Mouse (Mus musculus) heart, postnatal 10 days (tissue): Measurements from ENCODE around the gene Mus81. TPM values are rescaled to one million over a fixed set of nuclear protein-coding genes. Genes with fewer than 3 reads are reported as not detected.
"Not testable (repeated sequence)": the region's sequence is repeated elsewhere in the genome, so short reads cannot be mapped to it uniquely, and the experiment has no call there.

ENCODE experiments used
- DNase-seq, 2 experiments: peaks; one replicate each; pipeline ENCODE4 v3.0.0; 2021
- intact Hi-C: fragments of 180-260 bp; cut with DNase I; formaldehyde crosslinking; loops from one replicate; pipeline ENCODE4 v1.15.1; 2025
- total RNA-seq, 2 experiments: library from RNA; stranded (reverse); gene quantifications; 2 replicates each; pipeline ENCODE4 v1.2.3; 2021

The Mus81 gene
- total RNA-seq, 2 experiments from 2014 or later = 24.3 to 25.5 TPM

- DNase-seq, intact Hi-C loops: not testable (repeated sequence)
Observed at GRCm38 (mm10) chr19:5493301-5493721, 5.1 kb upstream of the Mus81 start.

- DNase-seq = no peak
- intact Hi-C loops = no loop called here
Observed at GRCm38 (mm10) chr19:5492641-5493040, 4.4 kb upstream of the Mus81 start.

- intact Hi-C loops = loop anchor here (1.0 to 2.0 kb wide), 2 partner anchors 19 to 198 kb away; partner anchors contain the start of genes Map3k11, Pcnx3 and Snx32
- peak; percentile 93 for DNase-seq
Observed at GRCm38 (mm10) chr19:5490898-5491708, 2.9 kb upstream of the Mus81 start.

GRCm38 (mm10) chr19:5490313-5490897, 2.2 kb upstream of the Mus81 start, which contains the start of gene Cfl1:
Gene Cfl1 (plus strand): TSS chr19:5490455.
- intact Hi-C loops = loop anchor here (2.0 kb wide), 1 partner anchor 198 kb away; the partner anchor contains the start of genes Map3k11 and Pcnx3
- peak; percentile 96 to 97 for DNase-seq

GRCm38 (mm10) chr19:5489721-5490120, 1.5 kb upstream of the Mus81 start:
- intact Hi-C loops = loop anchor here (2.0 to 5.0 kb wide), 2 partner anchors 122 to 199 kb away; partner anchors contain the start of genes Banf1, Eif1ad, Map3k11 and Pcnx3
- not testable (repeated sequence) for DNase-seq

GRCm38 (mm10) chr19:5488878-5489571, 823 bp upstream of the Mus81 start:
- intact Hi-C loops = loop anchor here (1.0 to 5.0 kb wide), 2 partner anchors 31 to 122 kb away; partner anchors contain the start of genes Banf1 and Eif1ad
- DNase-seq = peak; percentile 98

- intact Hi-C loops = loop anchor here (2.0 to 5.0 kb wide), 3 partner anchors 22 to 119 kb away; partner anchors contain the start of genes Banf1 and Eif1ad
- no peak for DNase-seq
Observed at GRCm38 (mm10) chr19:5486771-5487170, 1.4 kb downstream of the Mus81 start.

- DNase-seq = no peak
- intact Hi-C loops = loop anchor here (2.0 to 5.0 kb wide), 3 partner anchors 21 to 119 kb away; partner anchors contain the start of genes Banf1 and Eif1ad
Observed at GRCm38 (mm10) chr19:5486286-5486685, 1.9 kb downstream of the Mus81 start.

- peak in 1 of 2 experiments; percentile 2 for DNase-seq
- intact Hi-C loops = loop anchor here (2.0 to 5.0 kb wide), 3 partner anchors 21 to 119 kb away; partner anchors contain the start of genes Banf1 and Eif1ad
Observed at GRCm38 (mm10) chr19:5485821-5486220, 2.4 kb downstream of the Mus81 start.

GRCm38 (mm10) chr19:5485371-5485770, 2.8 kb downstream of the Mus81 start:
- DNase-seq = peak in 1 of 2 experiments; percentile 7
- intact Hi-C loops = loop anchor here (5.0 kb wide), 1 partner anchor 118 kb away; the partner anchor contains the start of genes Banf1 and Eif1ad

- intact Hi-C loops = no loop called here
Observed at GRCm38 (mm10) chr19:5484496-5484895, 3.7 kb downstream of the Mus81 start.

GRCm38 (mm10) chr19:5483386-5484359, 4.5 kb downstream of the Mus81 start:
- intact Hi-C loops = no loop called here
- DNase-seq = no peak

More at GRCm38 (mm10) chr19:5484496-5484895, 3.7 kb downstream of the Mus81 start:
- no peak for DNase-seq

GRCm38 (mm10) chr19:5481398-5481797, 6.8 kb downstream of the Mus81 start:
- intact Hi-C loops = no loop called here
- no peak for DNase-seq

GRCm38 (mm10) chr19:5480016-5480415, 8.2 kb downstream of the Mus81 start:
- intact Hi-C loops = no loop called here
- DNase-seq = no peak

- intact Hi-C loops = no loop called here
- DNase-seq = no peak
Observed at GRCm38 (mm10) chr19:5477668-5478300, 10.4 kb downstream of the Mus81 start.

GRCm38 (mm10) chr19:5477004-5477667, 11.1 kb downstream of the Mus81 start:
- intact Hi-C loops = no loop called here

GRCm38 (mm10) chr19:5475069-5475714, 13.0 kb downstream of the Mus81 start:
- peak; percentile 28 to 46 for DNase-seq
- intact Hi-C loops = no loop called here

More at GRCm38 (mm10) chr19:5477004-5477667, 11.1 kb downstream of the Mus81 start:
- DNase-seq = no peak
